Mouse (Mus musculus) CH12.LX (cell line): Measurements from ENCODE around the gene Tmem239. TPM values are rescaled to one million over a fixed set of nuclear protein-coding genes. Genes with fewer than 3 reads are reported as not detected.

Experiments
- DNase-seq: peaks from one replicate; pipeline ENCODE4 v3.0.0-alpha.2; 2013; ENCODE audit errors: extremely low read depth
- H3K27ac ChIP-seq: 2 replicates; pipeline ENCODE4 v1.5.1; 2012; ENCODE audit warnings: low read depth, mild to moderate bottlenecking, control low read depth, moderate library complexity; ENCODE audit not compliant: insufficient read depth
- H3K27me3 ChIP-seq: replicated peaks from 2 replicates; pipeline ENCODE3; 2012; ENCODE audit warnings: inconsistent platforms
- H3K36me3 ChIP-seq, 2 experiments: replicated peaks in 1 of 2; 2 replicates each; pipeline versions ENCODE3 to v1.6.1; 2012; ENCODE audit warnings: inconsistent platforms in 1 of 2, low read length in 1 of 2, mild to moderate bottlenecking in 1 of 2, mixed read lengths in 1 of 2, moderate library complexity in 1 of 2; ENCODE audit not compliant: control insufficient read depth in 1 of 2, insufficient read depth in 1 of 2
- H3K4me1 ChIP-seq, 2 experiments: 2 replicates each; pipeline ENCODE4 v1.6.1; 2012; ENCODE audit warnings: inconsistent platforms in 1 of 2, moderate library complexity in 1 of 2; ENCODE audit not compliant: insufficient read depth in 2 of 2, control insufficient read depth in 1 of 2
- H3K4me2 ChIP-seq: 2 replicates; pipeline ENCODE4 v1.6.1; 2012; ENCODE audit warnings: low read depth, mild to moderate bottlenecking, control low read depth; ENCODE audit not compliant: poor library complexity, insufficient read depth, severe bottlenecking
- H3K4me3 ChIP-seq, 3 experiments: fragments of 150-350 bp in 1 of 3; sonication (generic) in 1 of 3; replicated peaks in 1 of 3; 2 replicates each; pipeline versions ENCODE3 to v1.5.1; 2011 to 2012; ENCODE audit warnings: low read depth in 2 of 3, low read length in 2 of 3, mild to moderate bottlenecking in 2 of 3, moderate library complexity in 2 of 3, control low read depth in 1 of 3, improper control_type of control experiment in 1 of 3, inconsistent platforms in 1 of 3, mixed read lengths in 1 of 3; ENCODE audit not compliant: poor library complexity in 1 of 3
- H3K79me2 ChIP-seq: replicated peaks from 2 replicates; pipeline ENCODE4 v1.6.1; 2012; ENCODE audit warnings: mild to moderate bottlenecking, moderate library complexity; ENCODE audit not compliant: control insufficient read depth, poor library complexity, insufficient read depth, severe bottlenecking; ENCODE audit errors: extremely low read depth
- H3K9ac ChIP-seq: 2 replicates; pipeline ENCODE4 v1.6.1; 2012; ENCODE audit warnings: low read depth, mild to moderate bottlenecking, control low read depth, moderate library complexity; ENCODE audit not compliant: insufficient read depth
- H3K9me3 ChIP-seq: replicated peaks from 2 replicates; pipeline ENCODE3; 2012; ENCODE audit warnings: low read length, inconsistent platforms, mixed read lengths
- CHD2 ChIP-seq: IDR thresholded peaks from 2 replicates; pipeline ENCODE4 v1.6.1; 2011; ENCODE audit warnings: low read length, improper control_type of control experiment
- CTCF ChIP-seq, 2 experiments: IDR thresholded peaks in 1 of 2; conservative IDR thresholded peaks in 1 of 2; 2 replicates each; pipeline ENCODE4 v1.5.1; 2011 to 2012; ENCODE audit warnings: low read depth in 2 of 2, low read length in 2 of 2, improper control_type of control experiment in 1 of 2, inconsistent platforms in 1 of 2, mild to moderate bottlenecking in 1 of 2, moderate library complexity in 1 of 2
- EP300 ChIP-seq: IDR thresholded peaks from 2 replicates; pipeline ENCODE4 v1.6.1; 2011; ENCODE audit warnings: low read length, improper control_type of control experiment
- GABPA ChIP-seq: IDR thresholded peaks from 2 replicates; pipeline ENCODE4 v1.6.1; 2012; ENCODE audit warnings: low read depth, low read length, improper control_type of control experiment, inconsistent platforms; ENCODE audit not compliant: insufficient replicate concordance
- HCFC1 ChIP-seq: IDR thresholded peaks from 2 replicates; pipeline ENCODE4 v1.6.1; 2012; ENCODE audit warnings: low read depth, mild to moderate bottlenecking, inconsistent platforms, low read length, improper control_type of control experiment
- IRF4 ChIP-seq: IDR thresholded peaks from 2 replicates; pipeline ENCODE4 v1.6.1; 2014; ENCODE audit warnings: low read depth, mild to moderate bottlenecking, inconsistent platforms, low read length, improper control_type of control experiment
- KAT2A ChIP-seq: IDR thresholded peaks from 2 replicates; pipeline ENCODE4 v1.6.1; 2012; ENCODE audit warnings: low read length, improper control_type of control experiment, inconsistent platforms; ENCODE audit not compliant: insufficient replicate concordance
- MAFK ChIP-seq: IDR thresholded peaks from 2 replicates; pipeline ENCODE4 v1.6.1; 2011; ENCODE audit warnings: low read length, improper control_type of control experiment; ENCODE audit not compliant: insufficient replicate concordance
- MAX ChIP-seq: IDR thresholded peaks from 2 replicates; pipeline ENCODE4 v1.6.1; 2011; ENCODE audit warnings: low read length, improper control_type of control experiment
- MAZ ChIP-seq: IDR thresholded peaks from 2 replicates; pipeline ENCODE4 v1.6.1; 2012; ENCODE audit warnings: low read depth, mild to moderate bottlenecking, inconsistent platforms, low read length, improper control_type of control experiment, moderate library complexity
- MYC ChIP-seq: IDR thresholded peaks from 2 replicates; pipeline ENCODE4 v1.6.1; 2011; ENCODE audit warnings: low read depth, mild to moderate bottlenecking, improper control_type of control experiment, low read length
- NELFE ChIP-seq: IDR thresholded peaks from 2 replicates; pipeline ENCODE4 v1.6.1; 2011; ENCODE audit warnings: low read depth, low read length, improper control_type of control experiment
- POLR2A ChIP-seq: IDR thresholded peaks from 2 replicates; pipeline ENCODE4 v1.6.1; 2011; ENCODE audit warnings: low read depth, mild to moderate bottlenecking, improper control_type of control experiment, low read length
- POLR2AphosphoS2 ChIP-seq: IDR thresholded peaks from 2 replicates; pipeline ENCODE4 v1.6.1; 2011; ENCODE audit warnings: low read depth, low read length, improper control_type of control experiment
- RAD21 ChIP-seq: IDR thresholded peaks from 2 replicates; pipeline ENCODE4 v1.6.1; 2011; ENCODE audit warnings: low read depth, mild to moderate bottlenecking, low read length, improper control_type of control experiment, moderate library complexity
- RCOR1 ChIP-seq: conservative IDR thresholded peaks from 2 replicates; pipeline ENCODE4 v1.6.1; 2012; ENCODE audit warnings: low read depth, mild to moderate bottlenecking, inconsistent platforms, low read length, improper control_type of control experiment
- SIN3A ChIP-seq: IDR thresholded peaks from 2 replicates; pipeline ENCODE4 v1.6.1; 2012; ENCODE audit warnings: low read length, improper control_type of control experiment, inconsistent platforms
- SMC3 ChIP-seq: IDR thresholded peaks from 2 replicates; pipeline ENCODE4 v1.6.1; 2011; ENCODE audit warnings: low read depth, low read length, improper control_type of control experiment
- USF1 ChIP-seq: IDR thresholded peaks from 2 replicates; pipeline ENCODE4 v1.6.1; 2014; ENCODE audit warnings: low read depth, mild to moderate bottlenecking, inconsistent platforms, low read length, improper control_type of control experiment
- USF2 ChIP-seq: conservative IDR thresholded peaks from 2 replicates; pipeline ENCODE4 v1.6.1; 2011; ENCODE audit warnings: low read depth, low read length, improper control_type of control experiment
- ZKSCAN1 ChIP-seq: IDR thresholded peaks from 2 replicates; pipeline ENCODE4 v1.6.1; 2012; ENCODE audit warnings: low read depth, inconsistent platforms, low read length, improper control_type of control experiment, borderline replicate concordance
- ZMIZ1 ChIP-seq: IDR thresholded peaks from 2 replicates; pipeline ENCODE4 v1.6.1; 2012; ENCODE audit warnings: low read depth, mild to moderate bottlenecking, inconsistent platforms, low read length, improper control_type of control experiment
- dilution Hi-C: fragments of 300-500 bp; cut with MboI; formaldehyde crosslinking; loops from 2 replicates; pipeline ENCODE4 v1.14.3; 2020; ENCODE audit warnings: low sequenced_read_pairs; ENCODE audit not compliant: extremely low pct_unique_long_range_greater_than_20kb, extremely low pct_ligation_motif_present
- in situ Hi-C: fragments of 300-500 bp; cut with MboI; formaldehyde crosslinking; loops from 3 replicates; pipeline ENCODE4 v1.14.3; 2019; ENCODE audit warnings: low sequenced_read_pairs, low pct_ligation_motif_present, low pct_unique_long_range_greater_than_20kb, mixed read lengths
- polyA plus RNA-seq: library from polyadenylated mRNA; unstranded; fragments of >175 nt; gene quantifications from 2 replicates; pipeline ENCODE4 v1.2.1, GENCODE M21; 2012; ENCODE audit warnings: low read depth; ENCODE audit not compliant: insufficient read length
- total RNA-seq, 2 experiments: library from RNA; depleted of rRNA; stranded (reverse); fragments of 300-350 nt in 1 of 2; fragments of >200 nt in 1 of 2; gene quantifications; 2 replicates each; pipeline ENCODE4 v1.2.3; 2012 to 2014

The Tmem239 gene
- total and polyA plus RNA-seq, 3 experiments, result not detected

DNA sequence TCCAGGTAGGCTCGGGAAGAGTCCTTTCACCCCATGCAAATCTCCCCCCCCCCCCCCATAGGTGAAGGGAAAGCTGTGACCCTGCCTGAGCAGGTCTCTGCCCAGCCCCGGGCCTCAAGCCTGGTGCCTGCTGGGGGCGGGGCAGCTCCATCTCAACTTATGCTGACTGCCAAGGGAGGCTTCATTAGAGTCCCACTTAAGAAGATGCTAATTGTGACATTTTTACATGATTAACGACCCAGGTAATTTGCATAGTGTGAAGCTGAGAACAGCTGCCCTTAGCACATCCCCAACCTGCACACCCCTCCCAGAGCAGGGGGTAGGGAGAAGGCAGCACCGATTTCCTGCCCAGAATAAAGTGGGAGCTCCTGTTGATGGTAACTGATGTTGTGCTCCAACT is 47.4 kb upstream of the Tmem239 start:
- Histone ChIP-seq H3K36me3 (no peaks in the 10 kb centered on the region), H3K9ac (no peak overlapping the region), H3K79me2 (no peaks in the 10 kb centered on the region), H3K27me3 (peaks cover 48% of the 10 kb centered on the region), H3K4me1 (peaks cover 0 to 21% of the 10 kb centered on the region in 2 experiments; a peak in 2 of 4 replicates), H3K4me2 (no peak overlapping the region), H3K9me3 (peaks cover 2% of the 10 kb centered on the region), H3K27ac (no peak overlapping the region), H3K4me3 (no peak overlapping the region)
- dilution Hi-C loops, result no loop called here
- TF ChIP-seq EP300 (no peak), KAT2A (no peak), GABPA (no peak), MYC (no peak), RCOR1 (no peak), MAFK (no peak), HCFC1 (no peak), ZKSCAN1 (no peak), USF2 (no peak), POLR2AphosphoS2 (no peak), CTCF (conservative IDR thresholded peaks at IDR 0.05 in 1 of 2, IDR thresholded peaks at IDR 0.05 in 1 of 2; ENCODE audit: low read depth in 2 of 2, low read length in 2 of 2) (no peak), SIN3A (no peak), ZMIZ1 (no peak), SMC3 (no peak), MAX (no peak)
- DNase-seq, result no peak
- in situ Hi-C loops, result no loop called here

DNA sequence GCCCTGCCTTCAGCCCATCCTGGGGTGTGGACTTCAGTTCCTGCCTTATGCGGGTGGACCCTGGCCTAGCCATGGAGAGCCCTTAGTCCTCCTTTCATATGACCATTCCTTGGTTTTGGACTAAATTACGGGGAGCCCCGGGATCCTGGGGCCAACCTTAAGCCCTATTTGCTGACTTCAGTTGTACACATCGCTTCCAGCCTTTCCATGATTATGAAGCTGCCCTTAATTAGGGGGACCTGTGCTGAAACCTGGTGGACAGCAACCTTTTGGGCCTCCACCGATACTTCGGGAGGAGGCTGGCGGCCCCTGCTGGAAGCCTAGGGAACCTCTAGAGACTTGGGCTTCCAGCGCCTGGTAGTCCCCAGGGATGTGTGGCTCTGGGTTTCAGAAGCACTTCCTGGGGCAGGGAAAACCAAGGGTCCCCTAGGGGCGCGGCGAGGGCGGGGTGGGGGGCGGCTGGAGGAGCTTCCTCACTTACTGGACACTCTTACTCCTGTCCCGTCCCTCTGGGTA is 43.7 kb upstream of the Tmem239 start:
- dilution Hi-C loops, result no loop called here
- DNase-seq, result peak; percentile 51
- Histone ChIP-seq H3K4me3 (no peak overlapping the region), H3K27me3 (peaks cover 56% of the 10 kb centered on the region), H3K4me2 (no peak overlapping the region), H3K4me1 (peaks cover 0 to 21% of the 10 kb centered on the region in 2 experiments; a peak in 3 of 4 replicates), H3K79me2 (no peaks in the 10 kb centered on the region), H3K9me3 (peaks cover 2% of the 10 kb centered on the region), H3K27ac (no peak overlapping the region), H3K36me3 (no peaks in the 10 kb centered on the region), H3K9ac (no peak overlapping the region)
- TF ChIP-seq SMC3 (peak; percentile 63), RAD21 (peak; percentile 69), MAFK (no peak), IRF4 (no peak), MAZ (no peak), NELFE (no peak), USF1 (no peak), CHD2 (no peak), CTCF (conservative IDR thresholded peaks at IDR 0.05 in 1 of 2, IDR thresholded peaks at IDR 0.05 in 1 of 2; ENCODE audit: low read depth in 2 of 2, low read length in 2 of 2) (peak; percentile 16 to 73; a peak in 2 of 4 replicates), KAT2A (no peak), POLR2A (no peak), RCOR1 (no peak)
- in situ Hi-C loops, result loop anchor here (10.0 kb wide), 1 partner anchor 68 kb away; the partner anchor contains the start of gene Ebf4
